Mouse (Mus musculus) limb, embryonic 14.5 days (tissue): ENCODE data around the gene Fyb. TPM values are rescaled to one million over a fixed set of nuclear protein-coding genes. Genes with fewer than 3 reads are reported as not detected.

ENCODE experiments used
- ATAC-seq: fragments of 200-750 bp; cut with Nextera tagmentation; 2 replicates; pipeline ENCODE4 v1.8.0; 2017; ENCODE audit warnings: low read depth, moderate number of reproducible peaks, moderate TSS enrichment; ENCODE audit not compliant: low FRiP score
- DNase-seq: peaks from one replicate; pipeline ENCODE4 v3.0.0-alpha.2; 2015; ENCODE audit warnings: low spot score
- H3K27ac ChIP-seq: fragments of 300-500 bp; sonication (generic); replicated peaks from 2 replicates; pipeline ENCODE4 v1.5.1; 2014; ENCODE audit warnings: low read depth, mild to moderate bottlenecking, low read length, moderate library complexity, mixed read lengths
- H3K27me3 ChIP-seq: fragments of 300-500 bp; sonication (generic); 2 replicates; pipeline ENCODE4 v1.6.1; 2014; ENCODE audit warnings: low read length, mixed read lengths; ENCODE audit not compliant: control insufficient read depth, insufficient read depth
- H3K36me3 ChIP-seq: fragments of 300-500 bp; sonication (generic); 2 replicates; pipeline ENCODE4 v1.6.1; 2014; ENCODE audit warnings: mild to moderate bottlenecking, low read length, moderate library complexity, mixed read lengths; ENCODE audit not compliant: control insufficient read depth, insufficient read depth
- H3K4me1 ChIP-seq: fragments of 300-500 bp; sonication (generic); 2 replicates; pipeline ENCODE4 v1.6.1; 2014; ENCODE audit warnings: antibody characterized with exemption, low read length, mixed read lengths; ENCODE audit not compliant: control insufficient read depth, insufficient read depth
- H3K4me2 ChIP-seq: fragments of 300-500 bp; sonication (generic); replicated peaks from 2 replicates; pipeline ENCODE4 v1.6.1; 2014; ENCODE audit warnings: low read depth, mild to moderate bottlenecking, low read length, moderate library complexity; ENCODE audit not compliant: severe bottlenecking
- H3K4me3 ChIP-seq: fragments of 300-500 bp; sonication (generic); replicated peaks from 2 replicates; pipeline ENCODE4 v1.5.1; 2014; ENCODE audit warnings: low read length
- H3K9ac ChIP-seq: fragments of 300-500 bp; sonication (generic); 2 replicates; pipeline ENCODE4 v1.6.1; 2014; ENCODE audit warnings: mild to moderate bottlenecking, low read depth, low read length, moderate library complexity; ENCODE audit not compliant: severe bottlenecking
- H3K9me3 ChIP-seq: fragments of 300-500 bp; sonication (generic); 2 replicates; pipeline ENCODE4 v1.6.1; 2016; ENCODE audit warnings: low read length; ENCODE audit not compliant: control insufficient read depth
- POLR2A ChIP-seq: fragments of 200-500 bp; IDR thresholded peaks from 2 replicates; pipeline ENCODE4 v1.8.0; 2012; ENCODE audit warnings: inconsistent platforms, mild to moderate bottlenecking, moderate library complexity, borderline replicate concordance; ENCODE audit not compliant: insufficient read depth, insufficient read length; ENCODE audit errors: extremely low read depth
- WGBS: fragments of 180-500 bp; shearing (Covaris S2); extraction: QIAGEN DNeasy Blood & Tissue Kit; methylation state at CpG from one replicate; pipeline ENCODE4 v1.1.7; 2014; 5-methylcytosine and 5-hydroxymethylcytosine counted together
- polyA plus RNA-seq, 2 experiments: library from polyadenylated mRNA; depleted of rRNA in 1 of 2; stranded (reverse) in 1 of 2; unstranded in 1 of 2; fragments of >200 nt; fragmentation: Nextera tagmentation in 1 of 2; extraction: Ambion mirVana in 1 of 2; gene quantifications; 2 replicates each; pipeline versions ENCODE4 v1.2.1 to v1.2.3; 2012 to 2014

Gene Fyb
- polyA plus RNA-seq, 2 experiments = 6.0 to 8.0 TPM

GRCm38 (mm10) chr15:6587526-6587925, 64.9 kb downstream of the Fyb start:
- Histone ChIP-seq H3K27me3 (no peaks in the 10 kb centered on the region), H3K4me1 (no peaks in the 10 kb centered on the region; the same call in 1 of the 2 replicates), H3K36me3 (no peaks in the 10 kb centered on the region), H3K4me2 (no peak overlapping the region), H3K27ac (no peak overlapping the region), H3K9me3 (no peaks in the 10 kb centered on the region), H3K9ac (no peak overlapping the region), H3K4me3 (no peak overlapping the region)
- ATAC-seq (no peak), DNase-seq (no peak)
- TF ChIP-seq POLR2A = no peak
- 58% methylated on average over 3 of the region's 3 CpGs for WGBS

- TF ChIP-seq POLR2A = no peak
- Histone ChIP-seq H3K4me1 (no peaks in the 10 kb centered on the region; the same call in 1 of the 2 replicates), H3K4me2 (no peak overlapping the region), H3K9ac (no peak overlapping the region), H3K36me3 (no peaks in the 10 kb centered on the region), H3K27me3 (no peaks in the 10 kb centered on the region), H3K27ac (no peak overlapping the region), H3K9me3 (no peaks in the 10 kb centered on the region), H3K4me3 (no peak overlapping the region)
- DNase-seq (no peak), ATAC-seq (no peak)
- WGBS = 67% methylated on average over 7 of the region's 7 CpGs
Observed at GRCm38 (mm10) chr15:6588192-6588591, 65.5 kb downstream of the Fyb start.

GRCm38 (mm10) chr15:6590846-6591451, 68.3 kb downstream of the Fyb start:
- TF ChIP-seq POLR2A = no peak
- no peak overlapping the region for H3K27ac ChIP-seq
- H3K9ac ChIP-seq = no peak overlapping the region
- 83% methylated on average over 4 of the region's 4 CpGs for WGBS
- no peaks in the 10 kb centered on the region for H3K27me3 ChIP-seq
- H3K9me3 ChIP-seq = no peaks in the 10 kb centered on the region
- ATAC-seq (no peak), DNase-seq (no peak)
- no peaks in the 10 kb centered on the region; the same call in 1 of the 2 replicates for H3K4me1 ChIP-seq
- H3K4me2 ChIP-seq = no peak overlapping the region
- no peaks in the 10 kb centered on the region for H3K36me3 ChIP-seq
- no peak overlapping the region for H3K4me3 ChIP-seq

GRCm38 (mm10) chr15:6591527-6591926, 68.9 kb downstream of the Fyb start:
- ATAC-seq = no peak
- no peak overlapping the region for H3K4me3 ChIP-seq
- 45% methylated on average over 1 of the region's 1 CpGs for WGBS

GRCm38 (mm10) chr15:6592561-6593253, 70.1 kb downstream of the Fyb start:
- H3K9me3 ChIP-seq = no peaks in the 10 kb centered on the region
- no peaks in the 10 kb centered on the region for H3K27me3 ChIP-seq
- no peak overlapping the region for H3K27ac ChIP-seq
- no peaks in the 10 kb centered on the region for H3K36me3 ChIP-seq
- DNase-seq = no peak
- H3K4me2 ChIP-seq = no peak overlapping the region
- H3K9ac ChIP-seq = no peak overlapping the region
- TF ChIP-seq POLR2A = no peak
- WGBS = 68% methylated on average over 5 of the region's 5 CpGs
- H3K4me3 ChIP-seq = no peak overlapping the region
- H3K4me1 ChIP-seq = no peaks in the 10 kb centered on the region; the same call in 1 of the 2 replicates
- ATAC-seq = no peak

More at GRCm38 (mm10) chr15:6591527-6591926, 68.9 kb downstream of the Fyb start:
- DNase-seq = no peak
- Histone ChIP-seq H3K4me2 (no peak overlapping the region), H3K36me3 (no peaks in the 10 kb centered on the region), H3K27me3 (no peaks in the 10 kb centered on the region), H3K27ac (no peak overlapping the region), H3K9ac (no peak overlapping the region), H3K4me1 (no peaks in the 10 kb centered on the region; the same call in 1 of the 2 replicates), H3K9me3 (no peaks in the 10 kb centered on the region)
- no peak for TF ChIP-seq POLR2A
